Mouse (Mus musculus) midbrain, embryonic 10.5 days (tissue): ENCODE data around the gene Arhgef28. TPM values are rescaled to one million over a fixed set of nuclear protein-coding genes. Genes with fewer than 3 reads are reported as not detected.

ENCODE experiments used
- DNase-seq: peaks from one replicate; pipeline ENCODE4 v3.0.0-alpha.2; 2017; ENCODE audit warnings: low spot score
- H3K27ac ChIP-seq: fragments of 300-500 bp; sonication (generic); replicated peaks from 2 replicates; pipeline ENCODE4 v1.5.1; 2016; ENCODE audit warnings: mild to moderate bottlenecking
- H3K27me3 ChIP-seq: fragments of 300-500 bp; sonication (generic); 2 replicates; pipeline ENCODE4 v1.6.1; 2016; ENCODE audit warnings: low read depth, mild to moderate bottlenecking; ENCODE audit not compliant: poor library complexity, severe bottlenecking
- H3K36me3 ChIP-seq: fragments of 300-500 bp; sonication (generic); 2 replicates; pipeline ENCODE4 v1.6.1; 2016; ENCODE audit warnings: mild to moderate bottlenecking, moderate library complexity
- H3K4me1 ChIP-seq: fragments of 300-500 bp; sonication (generic); 2 replicates; pipeline ENCODE4 v1.6.1; 2016
- H3K4me3 ChIP-seq: fragments of 300-500 bp; sonication (generic); 2 replicates; pipeline ENCODE4 v1.5.1; 2016; ENCODE audit warnings: mild to moderate bottlenecking, moderate library complexity
- H3K9me3 ChIP-seq: fragments of 300-500 bp; sonication (generic); replicated peaks from 2 replicates; pipeline ENCODE4 v1.6.1; 2016; ENCODE audit warnings: mild to moderate bottlenecking
- WGBS: fragments of 180-500 bp; shearing (Covaris S2); methylation state at CpG from one replicate; pipeline ENCODE4 v1.1.7; 2016; 5-methylcytosine and 5-hydroxymethylcytosine counted together
- polyA plus RNA-seq: library from polyadenylated mRNA; unstranded; fragments of >200 nt; fragmentation: Nextera tagmentation; extraction: Ambion mirVana; gene quantifications from 2 replicates; pipeline ENCODE4 v1.2.1, GENCODE M21; 2016

Gene Arhgef28
- polyA plus RNA-seq, 1 experiment from 2014 or later: 8.9 TPM

DNA sequence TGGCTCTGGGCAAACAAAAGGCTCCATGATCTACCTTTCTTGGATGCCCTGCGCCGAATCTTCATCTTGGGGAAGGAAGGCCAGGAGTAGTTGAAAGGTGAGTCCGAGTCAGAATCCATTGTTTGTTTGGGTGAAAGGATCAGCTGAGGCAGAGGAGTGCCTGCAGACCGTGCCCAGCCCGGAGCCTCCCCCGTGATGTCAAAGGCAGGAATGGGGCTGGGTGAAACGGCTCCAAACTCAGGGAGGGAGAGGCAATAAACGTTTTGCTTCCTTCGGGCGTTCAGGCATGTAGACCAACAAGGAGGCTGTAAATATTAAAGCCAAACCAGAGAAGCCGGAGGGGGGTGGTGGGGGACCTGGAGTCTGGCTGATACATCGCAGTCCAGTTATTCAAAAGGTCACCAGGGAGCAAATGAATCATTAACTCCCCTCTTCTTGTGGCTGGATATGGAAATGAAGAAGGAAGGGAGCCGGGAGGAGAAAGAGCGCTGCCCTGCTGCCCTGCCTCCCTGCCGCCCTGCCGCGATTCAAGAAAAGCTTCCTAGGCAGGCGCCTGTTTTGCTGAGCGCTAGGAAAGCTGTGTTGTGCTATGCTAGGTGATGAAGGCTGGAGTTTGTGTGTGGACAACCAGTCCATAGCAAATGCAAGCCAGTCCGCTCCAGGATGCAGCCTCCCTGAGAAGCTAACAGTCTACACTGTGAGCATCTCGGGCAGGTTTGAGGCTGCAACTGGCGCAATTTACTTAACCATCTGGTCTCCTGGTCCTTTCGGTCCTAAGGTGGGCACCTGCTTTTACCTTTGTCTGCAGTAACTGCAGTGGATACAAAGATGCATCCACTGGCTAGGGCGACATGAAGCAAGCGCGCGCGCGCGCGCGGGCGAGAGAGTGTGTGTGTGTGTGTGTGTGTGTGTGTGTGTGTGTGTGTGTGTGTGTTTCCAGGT, 190.0 kb downstream of the Arhgef28 start:
- Histone ChIP-seq H3K36me3 (no peaks in the 10 kb centered on the region), H3K27me3 (peaks cover 39% of the 10 kb centered on the region), H3K9me3 (no peaks in the 10 kb centered on the region), H3K4me3 (peak overlapping the region; percentile 53), H3K4me1 (peaks cover 21% of the 10 kb centered on the region), H3K27ac (peak overlapping the region; percentile 64)
- WGBS: 6% methylated on average over 33 of the region's 33 CpGs
- DNase-seq: peak; percentile 42

- no peaks in the 10 kb centered on the region for H3K9me3 ChIP-seq
- H3K36me3 ChIP-seq: no peaks in the 10 kb centered on the region
- no peak for DNase-seq
- no peak overlapping the region for H3K27ac ChIP-seq
- peaks cover 21% of the 10 kb centered on the region for H3K4me1 ChIP-seq
- no peak overlapping the region for H3K4me3 ChIP-seq
- H3K27me3 ChIP-seq: peaks cover 39% of the 10 kb centered on the region
- WGBS: 72% methylated on average over 3 of the region's 3 CpGs
Measured at GRCm38 (mm10) chr13:98014892-98015291, 191.3 kb downstream of the Arhgef28 start.

GRCm38 (mm10) chr13:98013715-98014114, 192.5 kb downstream of the Arhgef28 start:
- H3K9me3 ChIP-seq: no peaks in the 10 kb centered on the region
- peaks cover 21% of the 10 kb centered on the region for H3K4me1 ChIP-seq
- no peak overlapping the region for H3K27ac ChIP-seq
- 93% methylated on average over 4 of the region's 4 CpGs for WGBS
- H3K36me3 ChIP-seq: no peaks in the 10 kb centered on the region
- H3K4me3 ChIP-seq: no peak overlapping the region
- peaks cover 39% of the 10 kb centered on the region for H3K27me3 ChIP-seq
- DNase-seq: no peak

GRCm38 (mm10) chr13:98011931-98012341, 194.3 kb downstream of the Arhgef28 start:
- no peaks in the 10 kb centered on the region for H3K36me3 ChIP-seq
- H3K9me3 ChIP-seq: no peaks in the 10 kb centered on the region
- peaks cover 32% of the 10 kb centered on the region for H3K27me3 ChIP-seq
- 82% methylated on average over 6 of the region's 6 CpGs for WGBS
- H3K4me3 ChIP-seq: no peak overlapping the region
- DNase-seq: no peak
- peaks cover 18% of the 10 kb centered on the region for H3K4me1 ChIP-seq
- no peak overlapping the region for H3K27ac ChIP-seq

DNA sequence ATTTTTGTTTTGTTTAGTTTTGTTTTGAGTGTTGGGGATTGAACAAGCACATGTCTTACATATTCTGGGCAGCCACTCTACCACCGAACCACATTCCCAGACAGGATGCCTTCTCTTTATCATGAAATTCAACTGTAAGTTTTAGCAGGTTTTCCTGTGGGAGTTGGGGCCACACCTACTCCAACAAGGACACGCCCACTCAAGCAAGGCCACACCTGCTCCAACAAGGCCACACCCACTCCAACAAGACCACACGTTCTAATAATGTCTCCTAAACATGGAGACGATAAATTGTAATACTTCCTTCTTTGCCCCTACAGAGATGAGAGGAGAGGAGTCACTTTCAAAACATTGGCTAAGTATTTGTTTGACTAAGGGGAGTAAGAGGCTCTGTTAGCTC, 197.2 kb downstream of the Arhgef28 start:
- no peak for DNase-seq
- Histone ChIP-seq H3K4me1 (no peaks in the 10 kb centered on the region), H3K36me3 (no peaks in the 10 kb centered on the region), H3K27ac (no peak overlapping the region), H3K9me3 (no peaks in the 10 kb centered on the region), H3K27me3 (peaks cover 4% of the 10 kb centered on the region; the same call in 1 of the 2 replicates), H3K4me3 (no peak overlapping the region)
- 78% methylated on average over 4 of the region's 4 CpGs for WGBS

DNA sequence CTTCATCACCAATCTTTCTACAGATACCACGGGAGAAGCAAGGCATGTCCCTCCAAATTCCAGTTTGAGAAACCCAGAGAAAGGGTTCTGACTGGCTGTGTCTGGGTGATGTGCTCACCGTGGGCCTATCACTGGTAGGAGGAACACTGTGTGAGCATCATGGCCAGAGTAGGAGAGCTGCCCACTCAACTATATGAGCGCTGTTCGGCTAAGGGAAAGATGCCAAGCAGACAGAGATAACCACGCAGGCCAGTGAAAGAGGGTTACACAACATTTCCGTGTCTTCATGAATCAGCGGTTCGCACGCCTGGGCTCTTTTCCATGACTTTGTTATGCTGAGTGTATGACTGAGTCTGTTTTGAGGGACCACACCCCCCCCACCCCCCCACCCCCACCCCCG, 197.7 kb downstream of the Arhgef28 start:
- Histone ChIP-seq H3K27ac (no peak overlapping the region), H3K4me3 (no peak overlapping the region), H3K36me3 (no peaks in the 10 kb centered on the region), H3K4me1 (no peaks in the 10 kb centered on the region), H3K9me3 (no peaks in the 10 kb centered on the region), H3K27me3 (peaks cover under 1% of the 10 kb centered on the region; the same call in 1 of the 2 replicates)
- no peak for DNase-seq
- 94% methylated on average over 10 of the region's 10 CpGs for WGBS

GRCm38 (mm10) chr13:98005611-98006218, 200.5 kb downstream of the Arhgef28 start:
- DNase-seq: no peak
- 86% methylated on average over 5 of the region's 5 CpGs for WGBS
- no peaks in the 10 kb centered on the region for H3K9me3 ChIP-seq
- no peak overlapping the region for H3K4me3 ChIP-seq
- peaks cover 13% of the 10 kb centered on the region; the same call in 1 of the 2 replicates for H3K4me1 ChIP-seq
- H3K27ac ChIP-seq: no peak overlapping the region
- H3K36me3 ChIP-seq: no peaks in the 10 kb centered on the region
- H3K27me3 ChIP-seq: no peaks in the 10 kb centered on the region

DNA sequence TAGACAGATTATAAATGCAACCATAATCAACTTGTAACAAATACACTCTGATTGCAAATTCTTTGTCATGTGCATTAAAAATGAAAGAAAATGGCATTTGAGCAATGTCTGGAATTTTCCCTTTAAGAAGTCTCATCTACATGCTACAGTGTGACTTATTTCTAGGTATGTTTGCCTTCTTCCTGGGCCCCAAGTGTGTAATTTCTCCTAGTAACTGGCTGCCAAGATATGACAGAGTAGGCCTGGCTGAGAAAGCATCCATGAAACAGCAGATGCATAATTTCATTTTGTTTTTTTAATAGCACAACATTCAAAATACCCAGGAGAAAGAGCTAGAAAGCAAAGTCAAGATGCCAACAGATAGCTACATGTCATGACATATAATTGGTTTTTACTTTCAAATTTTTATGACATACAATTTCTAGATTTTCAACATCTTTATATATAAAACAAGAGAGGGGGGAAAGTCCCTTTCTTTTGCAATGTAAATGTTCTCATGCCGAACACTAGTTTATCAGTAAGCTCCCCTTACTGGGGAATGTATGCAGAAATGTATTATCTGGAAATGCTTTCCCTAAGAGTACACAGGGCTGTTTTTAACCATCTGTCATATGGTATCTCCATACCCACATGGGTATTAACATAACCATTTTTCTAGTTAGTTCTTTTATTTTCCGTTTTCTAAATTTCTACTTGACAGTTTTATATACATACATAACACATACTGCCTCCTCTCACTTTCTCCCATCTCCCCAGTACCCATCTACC, 201.4 kb downstream of the Arhgef28 start:
- 88% methylated on average over 2 of the region's 2 CpGs for WGBS
- Histone ChIP-seq H3K9me3 (no peaks in the 10 kb centered on the region), H3K36me3 (no peaks in the 10 kb centered on the region), H3K27ac (no peak overlapping the region), H3K27me3 (no peaks in the 10 kb centered on the region), H3K4me1 (peaks cover 13% of the 10 kb centered on the region; the same call in 1 of the 2 replicates), H3K4me3 (no peak overlapping the region)
- DNase-seq: no peak

GRCm38 (mm10) chr13:98003690-98004089, 202.5 kb downstream of the Arhgef28 start:
- Histone ChIP-seq H3K36me3 (no peaks in the 10 kb centered on the region), H3K27ac (no peak overlapping the region), H3K9me3 (no peaks in the 10 kb centered on the region), H3K4me3 (no peak overlapping the region), H3K4me1 (peaks cover 13% of the 10 kb centered on the region; the same call in 1 of the 2 replicates), H3K27me3 (no peaks in the 10 kb centered on the region)
- 55% methylated on average over 7 of the region's 7 CpGs for WGBS
- DNase-seq: no peak

DNA sequence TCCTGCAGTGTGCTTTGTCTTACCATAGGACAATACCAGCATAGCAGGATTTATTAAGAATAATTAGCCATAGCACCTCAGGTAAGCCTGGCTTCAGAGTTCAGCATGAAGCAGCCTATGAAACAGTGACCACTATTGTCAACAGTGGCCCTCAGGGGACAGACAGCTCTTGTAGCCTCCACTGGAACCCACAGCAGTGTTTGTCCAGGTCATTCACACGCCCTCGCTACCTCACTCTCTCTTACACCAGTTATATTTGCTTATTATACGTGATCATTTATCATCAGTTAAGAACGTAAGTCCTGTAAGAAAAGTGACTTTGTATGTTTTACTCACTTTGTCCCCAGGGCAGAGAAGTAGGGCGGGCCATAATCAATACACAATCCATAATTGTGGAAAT, 203.6 kb downstream of the Arhgef28 start:
- no peak overlapping the region for H3K4me3 ChIP-seq
- 88% methylated on average over 5 of the region's 5 CpGs for WGBS
- no peaks in the 10 kb centered on the region for H3K27me3 ChIP-seq
- H3K27ac ChIP-seq: no peak overlapping the region
- no peak for DNase-seq
- H3K4me1 ChIP-seq: peaks cover 13% of the 10 kb centered on the region; the same call in 1 of the 2 replicates
- H3K9me3 ChIP-seq: no peaks in the 10 kb centered on the region
- no peaks in the 10 kb centered on the region for H3K36me3 ChIP-seq

DNA sequence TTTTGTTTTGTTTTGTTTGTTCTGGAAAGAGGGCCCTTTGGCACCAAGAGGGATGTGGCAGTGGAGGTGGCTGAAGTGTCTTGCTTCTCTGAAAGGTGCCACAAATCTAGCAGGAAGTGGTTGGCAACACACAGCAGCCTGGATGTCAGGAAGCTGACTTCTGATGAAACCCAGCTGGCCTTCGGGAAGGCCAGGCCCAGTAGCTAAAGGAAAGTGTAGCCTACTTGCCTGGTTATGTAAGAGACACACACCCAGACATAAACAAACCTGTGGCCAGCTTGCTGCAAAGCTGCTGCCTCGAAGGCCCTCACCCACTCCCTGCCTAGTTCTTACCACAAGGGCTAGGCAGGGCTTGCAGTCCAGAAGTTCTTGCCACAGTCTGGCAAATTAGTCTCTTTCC, 204.1 kb downstream of the Arhgef28 start:
- Histone ChIP-seq H3K4me3 (no peak overlapping the region), H3K4me1 (peaks cover 13% of the 10 kb centered on the region; the same call in 1 of the 2 replicates), H3K9me3 (no peaks in the 10 kb centered on the region), H3K27ac (no peak overlapping the region), H3K36me3 (no peaks in the 10 kb centered on the region), H3K27me3 (no peaks in the 10 kb centered on the region)
- 67% methylated on average over 2 of the region's 2 CpGs for WGBS
- DNase-seq: no peak

DNA sequence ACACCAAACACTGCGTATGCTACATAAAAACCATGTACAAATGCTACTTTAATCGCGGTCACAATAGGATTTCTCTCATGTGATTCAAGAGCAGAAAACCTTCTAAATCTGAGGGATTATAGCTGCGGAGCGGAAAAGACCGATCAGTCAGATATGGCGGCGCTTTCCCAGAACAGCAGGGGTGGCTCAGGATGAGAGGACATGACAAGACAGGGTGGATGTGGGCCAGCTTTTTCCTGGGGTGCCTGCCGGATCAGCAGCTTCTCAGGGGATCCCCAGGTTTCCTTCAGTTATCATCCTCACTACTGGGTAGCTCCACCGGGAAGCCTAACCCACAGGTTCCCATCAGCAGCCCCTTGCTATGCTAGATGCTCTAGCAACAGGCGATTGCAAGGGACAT, 204.5 kb downstream of the Arhgef28 start:
- H3K36me3 ChIP-seq: no peaks in the 10 kb centered on the region
- H3K4me3 ChIP-seq: no peak overlapping the region
- peaks cover 13% of the 10 kb centered on the region; the same call in 1 of the 2 replicates for H3K4me1 ChIP-seq
- H3K27ac ChIP-seq: no peak overlapping the region
- no peaks in the 10 kb centered on the region for H3K9me3 ChIP-seq
- no peak for DNase-seq
- no peaks in the 10 kb centered on the region for H3K27me3 ChIP-seq
- 85% methylated on average over 11 of the region's 11 CpGs for WGBS
